Mouse (Mus musculus): ENCODE data around the gene Pop4. TPM values are rescaled to one million over a fixed set of nuclear protein-coding genes. Genes with fewer than 3 reads are reported as not detected.
"Not testable (repeated sequence)": the region's sequence is repeated elsewhere in the genome, so short reads cannot be mapped to it uniquely, and the experiment has no call there.

Gene Pop4
- 1 to 10 TPM; 6.8 to 7.0 TPM for total RNA-seq (2021)
- long read RNA-seq, experiment 1, transcript Pop4-201 (7 exons, 2,113 nt), result major isoform, 6 of 8 reads
- long read RNA-seq, experiment 1, partial matches to known transcripts, result 0 of 8 reads
- long read RNA-seq, experiment 1, other reads (novel, unspliced or antisense), result 2 of 8 reads
- long read RNA-seq, experiment 2, transcript Pop4-201 (7 exons, 2,113 nt), result major isoform, 7 of 9 reads
- long read RNA-seq, experiment 2, partial matches to known transcripts, result 1 of 9 reads
- long read RNA-seq, experiment 2, other reads (novel, unspliced or antisense), result 1 of 9 reads

- intact Hi-C loops (cut with DNase I), result no loop called here
- peak; percentile 81 to 89 for DNase-seq
These were observed at the start of gene Pop4 for GRCm38 (mm10) chr7:38270703-38271510. Gene Pop4, minus strand, starts transcription at chr7:38271423.

- no peak for DNase-seq
- intact Hi-C loops (cut with DNase I), result no loop called here
These were observed 49.4 kb upstream of the Pop4 start for GRCm38 (mm10) chr7:38320641-38321040.

GRCm38 (mm10) chr7:38282192-38282591 lies 11.0 kb upstream of the Pop4 start:
- intact Hi-C loops (cut with DNase I); DNase-seq: not testable (repeated sequence)

GRCm38 (mm10) chr7:38272551-38272950 lies 1.3 kb upstream of the Pop4 start:
- intact Hi-C loops (cut with DNase I), result no loop called here
- no peak for DNase-seq

- intact Hi-C loops (cut with DNase I), result no loop called here
- DNase-seq, result no peak
These were observed 636 bp upstream of the Pop4 start for GRCm38 (mm10) chr7:38271859-38272258.

GRCm38 (mm10) chr7:38271511-38271811 lies 238 bp upstream of the Pop4 start:
- intact Hi-C loops (cut with DNase I), result no loop called here

GRCm38 (mm10) chr7:38267006-38267680 lies 4.1 kb downstream of the Pop4 start:
- DNase-seq, result peak in 1 of 2 experiments; percentile 55
- intact Hi-C loops (cut with DNase I), result loop anchor here (2.0 to 5.0 kb wide), 3 partner anchors 40 to 84 kb away; partner anchors contain the start of genes 1600014C10Rik and Plekhf1

More at GRCm38 (mm10) chr7:38271511-38271811, 238 bp upstream of the Pop4 start:
- DNase-seq, result no peak

- intact Hi-C loops (cut with DNase I), result no loop called here
- DNase-seq, result no peak
These were observed 8.8 kb downstream of the Pop4 start for GRCm38 (mm10) chr7:38262406-38262805.

- DNase-seq, result no peak
- intact Hi-C loops (cut with DNase I), result no loop called here
These were observed 11.6 kb downstream of the Pop4 start for GRCm38 (mm10) chr7:38259631-38260030.

- no peak for DNase-seq
- intact Hi-C loops (cut with DNase I), result no loop called here
These were observed 17.8 kb downstream of the Pop4 start for GRCm38 (mm10) chr7:38253441-38253840.

- no peak for DNase-seq
- intact Hi-C loops (cut with DNase I), result no loop called here
These were observed 19.6 kb downstream of the Pop4 start for GRCm38 (mm10) chr7:38251494-38252216.

GRCm38 (mm10) chr7:38242417-38242816 lies 28.8 kb downstream of the Pop4 start:
- intact Hi-C loops (cut with DNase I), result no loop called here
- no peak for DNase-seq

GRCm38 (mm10) chr7:38237140-38237539 lies 34.1 kb downstream of the Pop4 start:
- DNase-seq, result no peak
- intact Hi-C loops (cut with DNase I), result no loop called here

- intact Hi-C loops (cut with DNase I), result no loop called here
- DNase-seq, result no peak
These were observed 34.7 kb downstream of the Pop4 start for GRCm38 (mm10) chr7:38236400-38237105.

GRCm38 (mm10) chr7:38230285-38230684 lies 40.9 kb downstream of the Pop4 start:
- intact Hi-C loops (cut with DNase I), result no loop called here
- DNase-seq, result peak; percentile 49 to 74

GRCm38 (mm10) chr7:38228329-38228728 lies 42.9 kb downstream of the Pop4 start:
- intact Hi-C loops (cut with DNase I), result loop anchor here (5.0 kb wide), 1 partner anchor 39 kb away; no protein-coding TSS in a partner anchor
- no peak for DNase-seq

GRCm38 (mm10) chr7:38227900-38228298 lies 43.3 kb downstream of the Pop4 start, which contains the start of gene Plekhf1:
Gene Plekhf1, minus strand, starts transcription at chr7:38228016.
- peak; percentile 94 to 98 for DNase-seq
- intact Hi-C loops (cut with DNase I), result loop anchor here (5.0 kb wide), 1 partner anchor 39 kb away; no protein-coding TSS in a partner anchor

GRCm38 (mm10) chr7:38227181-38227899 lies 43.9 kb downstream of the Pop4 start:
- intact Hi-C loops (cut with DNase I), result loop anchor here (5.0 kb wide), 1 partner anchor 40 kb away; no protein-coding TSS in a partner anchor
- DNase-seq, result peak; percentile 94 to 95

- intact Hi-C loops (cut with DNase I), result loop anchor here (5.0 kb wide), 1 partner anchor 41 kb away; no protein-coding TSS in a partner anchor
These were observed 45.0 kb downstream of the Pop4 start for GRCm38 (mm10) chr7:38226226-38226625.

More at GRCm38 (mm10) chr7:38226226-38226625, 45.0 kb downstream of the Pop4 start:
- no peak for DNase-seq

Data from gastrocnemius, postnatal 36 days (tissue).